Mouse (Mus musculus) CD4-positive, CD25-positive, alpha-beta regulatory T cell, adult 4 months (primary cell): Measurements from ENCODE around the gene Pemt. TPM values are rescaled to one million over a fixed set of nuclear protein-coding genes. Genes with fewer than 3 reads are reported as not detected.
A peak's percentile ranks its signal among the peaks of the same experiment; 100 is the strongest.

ENCODE experiments used
- ATAC-seq: one replicate; pipeline ENCODE4 v1.8.0; 2017
- polyA plus RNA-seq, 2 experiments: library from polyadenylated mRNA; unstranded; fragments of 100-300 nt; shearing (Covaris generic); gene quantifications; one replicate each; pipeline ENCODE4 v1.2.1; 2017

Gene Pemt
- polyA plus RNA-seq, 2 experiments from 2014 or later: 0.79 to 2.2 TPM

DNA sequence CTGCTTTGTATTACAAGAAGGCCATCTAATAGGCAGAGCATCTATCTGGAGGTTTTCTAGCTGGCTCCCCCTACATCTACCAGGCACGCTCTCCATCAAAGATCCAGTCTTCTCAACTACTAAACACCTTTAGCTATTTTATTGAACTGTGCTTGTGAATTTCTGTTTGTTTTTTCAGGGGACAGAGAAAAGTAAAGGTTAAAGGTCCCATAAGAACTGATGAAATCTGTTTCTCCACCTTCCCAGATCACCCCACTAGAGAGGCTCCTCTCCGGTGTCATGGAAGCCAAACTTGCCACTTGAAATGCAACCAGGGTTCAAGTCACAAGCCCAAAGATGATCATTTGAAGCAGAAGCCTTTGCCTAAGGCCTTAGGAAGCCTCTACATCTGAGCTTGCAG is 2.6 kb upstream of the Pemt start:
- ATAC-seq: no peak

DNA sequence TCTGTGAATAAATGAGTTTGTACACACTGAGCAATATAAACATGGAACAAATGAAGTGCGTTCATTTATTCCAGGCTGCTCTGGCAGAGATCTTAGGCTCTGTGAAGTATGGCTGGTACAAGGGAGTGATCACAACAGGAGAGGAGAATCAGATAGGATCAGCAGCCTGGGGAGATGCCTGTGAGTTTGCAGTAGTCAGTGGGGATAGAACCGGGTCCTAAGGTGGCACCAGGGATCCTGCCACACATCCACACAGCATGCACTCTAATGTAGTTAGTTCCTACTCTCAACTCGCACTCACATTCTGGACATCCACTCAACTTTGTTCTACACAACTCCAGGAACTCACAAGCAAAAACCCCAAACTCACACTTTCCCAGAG is 622 bp downstream of the Pemt start:
- no peak for ATAC-seq

DNA sequence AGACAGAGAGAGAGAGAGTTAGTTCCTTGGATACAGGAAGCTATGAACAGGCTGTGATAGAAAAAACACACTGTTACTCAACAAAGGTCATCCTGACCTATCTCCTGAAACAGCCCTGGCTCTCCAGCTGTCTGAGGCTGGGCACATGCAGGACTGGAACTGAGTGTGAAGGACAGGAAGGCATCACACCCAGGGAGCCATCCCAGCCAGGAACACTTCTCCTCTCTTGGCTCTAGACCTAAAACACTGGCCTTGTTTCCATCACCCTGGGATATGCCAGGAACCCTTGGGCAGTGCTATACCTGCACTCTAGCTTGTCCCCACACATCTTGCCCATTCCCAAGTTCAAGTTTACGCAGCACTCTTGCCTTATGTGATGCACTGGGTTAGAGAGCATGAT is 1.5 kb downstream of the Pemt start:
- no peak for ATAC-seq

DNA sequence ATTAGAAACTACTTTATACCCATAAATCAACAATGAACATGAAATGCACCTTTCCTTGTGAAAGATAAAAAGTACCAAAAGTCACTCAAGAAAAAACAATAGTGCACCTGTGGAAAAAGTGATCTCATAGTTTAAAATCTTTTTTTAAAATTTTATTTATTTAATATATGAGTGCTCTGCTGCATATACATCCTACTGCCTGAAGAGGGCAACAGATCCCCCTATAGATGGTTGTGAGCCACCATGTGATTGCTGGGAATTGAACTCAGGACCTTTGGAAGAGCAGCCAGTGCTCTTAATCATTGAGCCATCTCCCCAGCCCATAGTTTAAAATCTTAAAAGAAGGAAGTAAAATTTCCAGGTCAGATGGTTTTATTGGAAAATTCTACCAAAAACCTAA is 4.0 kb downstream of the Pemt start:
- ATAC-seq: no peak

DNA sequence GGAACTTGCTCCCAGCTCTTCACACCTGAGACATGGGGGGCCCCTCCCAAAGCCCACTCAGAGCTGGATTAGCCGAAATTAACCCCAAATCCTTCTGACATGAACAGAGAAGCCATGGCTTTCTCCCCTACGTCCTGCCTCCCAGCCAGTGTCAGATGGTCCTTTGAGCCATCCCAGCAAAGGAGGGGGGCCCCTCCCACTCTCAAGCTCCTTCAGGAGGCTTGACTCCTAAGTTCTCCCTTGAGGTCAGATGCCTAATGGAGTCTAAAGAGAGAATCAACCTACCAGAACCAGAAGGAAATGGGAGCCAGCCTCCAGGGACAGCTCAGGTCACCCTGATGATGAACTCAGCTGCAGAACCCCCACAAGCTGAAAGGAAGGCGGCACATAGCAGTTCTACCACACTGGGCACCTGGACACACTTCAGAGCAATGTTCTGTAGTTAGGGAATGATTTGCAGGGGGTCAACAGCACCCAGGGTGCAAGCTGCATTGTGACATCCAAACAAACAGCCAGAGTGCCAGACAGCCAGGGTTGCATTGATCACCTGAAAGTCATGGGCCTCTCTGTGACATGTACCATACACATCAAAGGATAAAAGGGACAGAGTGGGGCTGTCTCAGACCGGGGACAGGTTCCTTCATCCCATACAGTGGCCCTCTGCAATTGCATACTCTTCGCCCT is 9.6 kb downstream of the Pemt start:
- no peak for ATAC-seq

DNA sequence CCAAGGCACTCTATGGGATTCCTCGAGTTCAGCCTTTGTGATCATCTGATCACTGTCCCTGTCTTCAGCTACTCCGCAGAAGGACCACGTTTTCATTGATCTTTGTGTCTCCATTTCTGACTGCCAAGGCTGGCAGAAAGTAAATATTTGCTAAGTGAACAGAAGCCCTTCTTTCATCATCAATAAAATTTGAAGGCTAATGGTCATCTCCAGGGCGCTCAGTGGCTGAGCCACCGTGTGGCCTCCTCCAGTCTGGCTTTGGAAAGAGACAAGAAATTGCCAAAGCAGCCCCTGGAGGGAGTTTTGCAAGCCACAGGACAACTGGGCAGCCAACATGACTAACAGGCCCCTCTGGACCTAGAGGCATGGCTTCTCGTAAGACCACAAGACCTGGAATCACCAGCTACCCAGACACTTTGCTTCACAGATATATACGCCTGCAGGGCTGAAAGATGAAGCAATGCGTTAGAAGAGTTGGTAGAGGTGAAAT is 11.3 kb downstream of the Pemt start:
- ATAC-seq: no peak

DNA sequence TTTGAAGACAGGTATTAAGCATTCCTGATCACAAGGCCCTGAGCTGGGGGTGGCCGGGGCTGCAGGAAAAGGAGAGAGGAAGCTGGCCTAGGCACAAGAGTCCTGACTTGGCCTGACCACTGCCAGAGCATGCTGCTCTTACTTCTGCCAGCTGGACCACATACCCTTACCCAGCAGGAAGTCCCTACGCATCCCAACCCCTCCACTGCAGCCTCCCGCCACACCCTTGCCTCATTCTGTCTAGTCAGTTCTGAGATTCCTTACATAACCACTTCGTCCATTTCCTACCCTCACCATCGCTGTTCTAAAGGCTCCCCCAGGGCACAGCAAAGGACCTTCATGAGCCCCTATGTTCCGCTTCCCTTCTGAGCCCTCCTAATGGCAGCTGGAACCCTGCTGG is 12.0 kb downstream of the Pemt start:
- no peak for ATAC-seq

DNA sequence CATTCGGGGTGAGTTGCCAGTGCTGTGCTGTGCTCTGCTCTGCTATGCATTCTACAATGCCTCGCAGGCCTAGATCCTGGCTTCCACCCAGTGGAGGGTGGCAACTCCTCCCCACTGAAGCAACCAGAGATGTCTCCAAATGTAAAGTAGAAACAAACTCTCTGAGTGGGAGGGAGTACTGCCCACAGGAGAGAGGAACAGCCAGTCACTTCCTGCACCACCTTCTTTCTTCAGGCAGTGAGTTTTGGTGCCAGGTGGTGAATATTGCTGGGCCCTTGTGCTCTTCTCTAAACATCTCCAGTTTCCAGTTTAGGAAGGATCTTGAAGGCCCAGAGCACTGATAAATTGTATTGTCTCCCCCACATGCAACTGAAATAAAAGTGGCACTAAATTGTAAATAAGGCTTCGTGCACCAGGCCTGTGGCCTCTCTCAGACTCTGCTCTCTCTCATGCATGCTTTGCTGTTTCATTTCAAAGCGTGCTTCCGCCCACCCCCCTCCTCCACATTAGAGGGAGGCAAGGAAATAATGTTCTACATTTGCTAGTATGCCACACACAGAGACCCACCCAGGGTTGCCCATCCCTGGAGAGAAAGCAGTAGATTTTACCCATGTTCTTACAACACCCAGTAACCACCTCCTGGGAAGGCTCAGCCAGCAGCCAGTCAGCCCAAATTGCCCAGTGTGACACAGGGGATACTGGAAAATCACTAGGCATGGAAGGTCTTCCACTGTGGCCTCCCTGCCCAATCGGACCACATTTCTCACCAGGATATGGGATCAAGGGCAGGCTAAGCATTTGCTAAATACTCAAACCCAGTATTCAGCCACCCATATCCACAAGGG is 13.5 kb downstream of the Pemt start:
- peak; percentile 86 for ATAC-seq

DNA sequence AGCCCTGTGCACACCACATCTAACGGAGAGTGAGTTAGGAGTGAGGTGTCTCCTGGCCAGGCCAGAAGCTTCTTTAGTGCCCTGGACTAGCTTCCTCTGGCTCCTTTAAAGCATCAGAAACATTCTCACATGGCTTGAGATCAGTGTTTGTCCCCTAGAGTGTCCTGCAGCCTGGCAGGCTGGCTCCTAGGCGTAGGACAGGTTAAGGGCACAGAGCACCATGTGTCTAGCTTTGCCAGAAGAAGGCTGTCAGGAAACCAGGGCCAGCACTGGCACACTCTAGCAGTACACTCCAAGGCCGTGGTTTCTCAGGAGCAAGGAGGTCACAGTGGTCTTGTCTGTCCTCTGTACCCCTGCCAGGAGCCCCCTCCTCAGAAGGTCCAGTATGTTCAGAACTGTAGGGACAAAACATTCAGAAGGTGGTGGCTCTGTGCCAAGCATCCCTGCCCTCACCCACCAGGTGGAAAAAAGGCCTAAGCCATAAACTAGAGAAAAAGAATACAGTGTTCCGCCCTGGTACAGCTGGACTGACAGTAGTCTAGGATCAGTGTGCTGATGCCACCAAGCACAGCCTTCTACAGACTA is 15.4 kb downstream of the Pemt start:
- ATAC-seq: no peak

DNA sequence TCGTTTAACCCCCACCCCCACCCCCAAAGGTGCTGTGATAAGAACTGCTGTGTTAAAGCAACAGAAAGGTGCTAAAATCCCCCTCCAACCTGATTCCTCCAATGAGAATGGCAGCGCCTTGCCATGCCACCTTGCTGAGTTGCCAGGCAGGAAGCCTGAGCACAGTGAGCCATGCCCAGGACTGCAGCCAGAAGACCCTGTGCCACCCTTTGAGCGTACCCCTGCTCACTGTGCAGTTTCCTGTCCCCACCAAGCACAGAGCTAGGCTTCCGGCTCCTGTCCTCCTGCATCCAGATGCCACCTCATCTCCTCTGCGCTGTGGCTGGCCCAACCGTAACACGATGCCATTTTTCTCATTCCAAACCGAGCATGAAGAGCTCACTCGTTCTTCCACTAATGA is 16.3 kb downstream of the Pemt start:
- no peak for ATAC-seq

DNA sequence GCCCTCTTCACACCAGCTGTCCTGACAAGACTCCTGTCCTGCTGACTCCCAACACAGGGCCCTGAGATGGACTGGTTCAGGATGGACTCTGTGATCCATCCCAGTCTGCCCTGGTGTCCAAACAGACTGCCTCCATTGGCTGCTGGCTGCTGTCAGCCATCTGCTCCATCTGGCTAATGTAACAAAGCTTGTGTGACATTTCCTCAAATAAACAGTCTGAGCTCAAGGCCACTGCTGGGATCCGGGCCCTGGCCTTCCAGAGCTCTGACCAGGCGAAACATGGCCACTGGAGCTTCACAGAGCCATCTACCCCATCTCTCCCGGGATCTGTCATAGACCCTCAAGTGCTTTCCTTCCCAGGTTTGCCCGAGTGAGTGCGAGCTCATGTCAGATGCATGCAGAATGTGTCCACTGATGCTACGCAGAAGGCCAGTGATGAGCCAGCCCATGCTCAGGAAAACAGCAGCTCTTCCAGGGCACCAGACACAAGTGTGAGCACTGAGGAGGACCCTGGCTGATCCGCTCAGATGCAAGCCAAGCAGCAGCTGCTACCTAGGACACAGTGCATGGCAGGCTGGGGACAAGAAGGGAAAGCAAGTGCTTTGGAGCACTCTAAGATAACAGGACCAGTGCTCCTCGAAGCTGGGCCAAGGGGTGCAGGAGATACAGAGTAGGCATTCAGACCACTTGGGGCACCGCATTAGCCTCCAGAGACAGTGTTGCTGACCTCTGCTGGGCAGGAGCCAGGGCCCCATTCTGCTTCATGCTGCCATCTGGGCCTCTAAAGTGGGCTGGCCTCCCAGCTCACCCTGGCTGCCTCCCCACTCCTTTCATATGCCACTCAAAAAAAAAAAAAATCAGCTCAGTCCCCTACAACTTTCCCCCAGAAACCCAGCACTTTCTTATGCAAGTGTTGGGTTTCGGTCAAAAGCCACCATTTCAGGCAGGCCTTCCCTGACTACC is 18.1 kb downstream of the Pemt start:
- ATAC-seq: no peak

DNA sequence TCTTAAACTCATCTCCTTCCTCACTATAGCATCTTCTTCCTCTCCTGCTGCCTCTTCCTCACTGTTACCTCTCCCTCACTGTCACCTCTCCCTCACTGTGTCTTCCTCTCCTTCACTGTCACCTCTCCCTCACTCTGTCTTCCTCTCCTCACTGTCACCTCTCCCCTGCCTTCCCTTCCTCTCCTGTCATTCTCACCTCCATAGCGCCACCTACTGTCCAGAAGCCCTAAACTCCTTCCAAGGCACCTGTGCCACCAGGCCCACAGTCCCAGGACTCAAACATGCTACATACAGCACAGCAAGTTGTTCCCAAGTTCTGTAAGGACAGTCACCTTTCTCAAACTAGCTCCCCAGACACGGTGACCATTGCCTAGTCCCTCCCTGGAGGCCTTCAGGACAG is 19.0 kb downstream of the Pemt start:
- peak; percentile 80 for ATAC-seq

DNA sequence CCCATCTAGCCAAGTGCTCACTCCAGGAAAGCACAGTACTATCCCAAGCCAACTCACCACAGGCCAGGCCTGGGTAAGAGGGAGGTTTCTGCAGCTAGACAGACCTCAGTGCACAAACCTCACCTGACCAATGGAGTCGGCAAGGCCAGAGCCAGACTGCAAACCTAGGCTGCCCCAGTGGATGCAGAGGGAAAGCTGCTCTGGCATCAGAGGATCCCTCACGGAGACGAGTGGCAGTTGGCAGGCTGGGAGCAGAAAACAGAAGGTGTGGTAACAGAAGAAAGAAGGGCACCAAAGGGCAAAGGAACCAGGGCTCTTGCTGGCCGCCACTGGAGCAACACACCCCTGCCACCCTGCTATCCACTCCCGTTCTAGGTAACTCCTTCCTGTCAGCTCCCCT is 20.1 kb downstream of the Pemt start:
- ATAC-seq: no peak

DNA sequence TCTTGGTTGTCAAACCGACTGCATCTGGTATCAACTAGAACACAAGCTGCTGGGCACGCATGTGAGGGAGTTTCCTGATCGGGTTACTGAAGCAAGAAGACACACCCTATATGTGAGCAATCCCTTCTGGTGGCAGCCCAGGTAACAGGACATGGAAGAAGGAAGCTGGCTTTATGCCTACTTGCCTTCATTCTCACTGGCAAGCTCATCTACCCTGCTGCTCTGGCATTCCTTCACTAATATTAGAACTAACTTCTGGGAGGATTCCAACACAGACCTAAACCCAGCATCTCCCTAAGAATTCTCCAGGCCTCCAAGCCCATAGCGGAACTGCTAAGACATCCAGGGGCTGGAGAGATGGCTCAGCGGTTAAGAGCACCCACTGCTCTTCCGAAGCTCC is 25.1 kb downstream of the Pemt start:
- no peak for ATAC-seq

DNA sequence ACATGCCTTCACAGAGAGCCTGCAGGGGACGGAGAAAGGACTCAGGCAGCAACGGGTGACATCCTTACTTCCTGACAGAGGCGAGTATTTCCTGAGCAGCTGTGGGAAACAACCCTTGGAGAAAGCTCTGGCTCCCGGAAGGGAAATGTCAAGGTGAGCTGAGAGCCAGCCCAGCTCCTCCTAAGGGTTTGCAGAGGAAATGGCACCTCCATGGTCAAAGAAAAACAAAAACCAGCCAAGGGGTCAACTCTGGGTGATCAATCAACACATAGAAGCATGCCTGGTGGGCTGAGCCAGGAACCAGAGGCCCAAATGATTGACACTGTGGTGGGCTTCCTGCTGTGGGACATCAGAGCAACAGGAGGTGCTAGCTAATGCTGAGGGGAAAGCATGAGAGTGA is 29.6 kb downstream of the Pemt start:
- ATAC-seq: no peak

DNA sequence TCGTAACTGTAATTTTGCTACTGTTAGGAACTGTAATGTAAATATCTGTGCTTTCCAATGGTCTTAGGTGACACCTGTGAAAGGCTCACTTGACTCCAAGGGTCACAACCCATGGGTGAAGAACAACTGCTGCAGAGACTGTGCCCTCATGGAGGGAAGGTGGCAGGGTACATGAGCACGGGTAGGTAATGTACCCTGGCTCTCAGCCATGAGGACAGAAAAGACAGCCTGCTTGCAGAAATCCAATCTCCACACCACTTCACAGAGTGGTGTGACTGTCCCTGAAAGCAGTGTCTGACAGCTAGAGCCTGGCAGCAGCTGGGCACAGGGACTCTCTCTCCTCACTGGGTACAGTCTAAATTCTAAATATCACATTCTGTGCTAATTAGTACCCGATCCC is 34.8 kb downstream of the Pemt start:
- no peak for ATAC-seq

DNA sequence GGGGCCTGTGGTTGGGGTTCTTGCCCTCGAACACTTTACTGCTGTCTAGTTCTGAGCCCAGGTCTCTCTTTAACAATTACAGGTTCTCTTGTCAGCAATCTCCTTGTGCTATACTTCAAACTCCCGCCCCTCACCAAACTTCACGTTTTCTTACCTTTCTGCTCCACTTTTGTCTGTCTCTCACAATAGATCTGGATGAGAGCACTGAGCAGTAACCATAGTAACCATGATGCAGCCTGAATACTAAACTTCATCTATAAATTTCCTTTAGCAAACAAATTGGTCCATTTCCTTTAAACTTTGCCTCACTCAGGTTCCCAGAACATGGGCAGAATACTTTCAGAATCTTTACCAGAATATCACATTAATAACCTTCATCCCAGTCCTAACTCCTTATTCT is 36.8 kb downstream of the Pemt start:
- no peak for ATAC-seq

DNA sequence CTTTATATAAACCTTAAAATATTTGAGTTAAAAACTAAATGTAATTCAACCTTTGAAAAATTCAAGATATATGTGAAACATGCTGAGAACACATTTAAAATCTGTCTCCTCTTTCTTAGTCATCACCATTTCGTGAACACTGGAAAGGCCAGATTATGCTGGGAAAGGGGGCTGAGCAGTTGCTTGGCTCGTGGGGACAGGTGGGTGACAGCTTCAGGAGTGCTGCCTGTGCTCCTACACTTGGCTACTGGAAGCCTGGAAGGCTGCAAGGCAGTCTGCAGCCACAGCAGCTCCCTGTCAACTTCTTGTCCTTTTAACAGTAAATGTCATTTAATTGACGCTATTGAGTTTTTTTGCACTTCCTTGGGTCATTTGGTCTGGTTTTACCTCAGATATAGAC is 40.4 kb downstream of the Pemt start:
- ATAC-seq: no peak

DNA sequence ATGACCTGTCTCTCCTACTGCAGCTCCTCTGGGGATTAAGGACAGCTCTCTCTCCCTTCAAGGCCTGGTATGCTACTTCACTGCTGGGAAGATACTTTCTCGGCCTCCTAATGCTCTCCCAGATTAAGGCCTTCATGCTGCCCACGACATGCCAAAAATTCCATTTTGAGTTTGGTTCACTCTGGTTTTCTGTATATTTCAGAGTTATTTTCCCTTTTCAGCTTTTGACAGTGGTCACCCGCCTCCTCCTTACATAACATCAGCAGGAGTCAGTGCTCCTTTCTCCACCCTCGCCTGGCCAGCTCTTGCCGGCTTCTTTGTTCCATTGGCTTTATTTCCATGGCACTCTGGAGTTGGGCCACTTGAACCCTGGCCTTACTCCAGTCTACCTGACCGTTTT is 41.6 kb downstream of the Pemt start:
- no peak for ATAC-seq

DNA sequence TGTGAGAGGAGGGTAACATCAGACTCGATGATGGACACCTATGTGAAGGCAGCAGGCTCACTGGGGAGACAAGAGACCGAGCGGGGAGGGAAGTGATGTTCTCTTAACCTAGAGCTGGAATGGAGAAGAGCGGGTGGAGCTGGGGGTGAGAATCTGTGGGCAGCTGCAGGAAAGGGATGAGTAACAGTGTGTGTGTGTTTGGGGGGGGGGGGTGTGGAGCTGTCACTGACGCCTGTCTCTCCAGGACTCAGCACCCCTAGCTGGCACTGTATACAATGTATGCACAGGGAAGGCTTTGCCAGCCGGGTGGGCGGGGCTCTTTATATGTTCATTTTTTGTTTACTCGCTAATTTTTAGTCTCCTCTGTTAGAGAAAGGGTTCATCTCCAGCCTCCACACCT is 42.5 kb downstream of the Pemt start:
- ATAC-seq: no peak

DNA sequence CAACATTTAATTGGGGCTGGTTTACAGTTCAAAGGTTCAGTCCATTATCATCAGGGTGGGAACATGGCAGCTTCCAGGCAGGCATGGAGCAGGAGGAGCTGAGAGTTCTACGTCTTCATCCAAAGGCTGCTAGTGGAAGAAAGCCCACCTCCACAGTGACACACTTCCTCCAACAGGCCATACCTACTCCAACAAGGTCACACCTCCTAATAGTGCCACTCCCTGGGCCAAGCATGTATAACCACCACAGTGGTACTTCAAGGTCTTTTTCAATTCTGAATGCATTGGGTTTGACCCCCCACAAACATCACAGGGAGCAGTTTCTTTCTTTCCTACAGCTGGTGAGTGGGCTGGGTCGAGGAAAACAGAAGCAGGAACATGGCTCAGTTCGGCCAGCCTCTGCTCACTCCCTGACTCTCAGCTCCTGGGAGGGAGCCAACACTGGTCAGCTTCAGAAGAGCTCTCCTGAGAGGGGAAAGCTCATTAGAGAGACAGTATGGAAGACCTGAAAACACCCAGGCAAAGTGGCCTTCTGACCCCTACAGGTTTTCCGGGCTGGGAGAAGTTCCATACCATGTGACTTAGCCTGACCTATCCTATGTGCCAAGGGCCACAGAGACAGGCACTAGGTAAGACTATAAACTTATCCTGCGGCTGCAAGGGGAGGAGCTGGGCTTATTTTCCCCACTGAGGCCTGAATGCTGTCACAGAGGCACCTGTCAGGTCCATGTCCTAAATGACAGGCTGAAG is 44.9 kb downstream of the Pemt start:
- ATAC-seq: no peak

DNA sequence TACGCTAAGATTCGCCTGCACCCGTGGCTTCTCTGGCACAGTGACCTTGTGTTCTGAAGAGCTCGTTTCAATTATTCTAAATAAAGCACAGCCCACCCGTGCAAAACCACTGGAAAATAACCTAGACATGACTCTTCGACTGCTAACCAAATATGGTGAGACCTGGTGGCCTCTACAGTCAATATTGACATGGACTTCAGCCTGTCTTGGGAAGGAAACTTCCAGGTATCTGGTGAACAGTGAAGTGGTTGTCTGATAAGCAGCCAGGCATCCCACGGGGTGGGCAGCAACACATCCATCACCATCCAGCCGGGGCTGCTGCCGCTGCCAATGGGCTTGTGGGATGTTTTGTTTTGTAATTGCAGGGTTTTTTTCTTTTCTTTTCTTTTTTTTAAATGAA is 52.0 kb downstream of the Pemt start:
- no peak for ATAC-seq
